16 mouse cellular contexts compared by ENCODE assay signal in genomic region chr5:122997205-122998204, GRCm38 (mm10). TPM values are rescaled to one million over a fixed set of nuclear protein-coding genes. Genes with fewer than 3 reads are reported as not detected.
DNase-seq lines count a peak whose midpoint lies in the region; ATAC-seq lines count a peak whose summit lies in the region.
"Had no signal": no experiment of that assay in that cellular context is flagged by ENCODE, and none has a peak within 500 bp of the region (broad histone marks: within the 10 kb centered on the region; RNA-seq: fewer than 3 reads in every experiment).

No protein-coding gene starts in this region.

- peak; percentile 62 for DNase-seq in layer of hippocampus, adult 11-12 months (ENCODE audit: low spot score)
- DNase-seq in layer of hippocampus, adult 9-10 months (ENCODE audit: low spot score): no peak
- DNase-seq in A20 (ENCODE audit: low read depth, low spot score): peak; percentile 39
- peak; percentile 20 to 32 for DNase-seq in B cell, adult 2 months
- DNase-seq in urinary bladder, postnatal 4 days (ENCODE audit: low spot score in 2 of 2): no peak
- no peak for DNase-seq in spleen, postnatal 36 days (ENCODE audit: low spot score in 2 of 2)
- no peak for DNase-seq in liver
- DNase-seq: adrenal gland, postnatal 36 days; gastrocnemius, postnatal 10 days; heart, postnatal 4 days; thymus, postnatal 36 days had no signal

- ATAC-seq in granulocyte monocyte progenitor cell, adult 5-6 weeks (replicated peaks; ENCODE audit: poor library complexity, severe bottlenecking): peak; percentile 49; the same call in 1 of the 2 replicates
- ATAC-seq: forebrain, embryonic 13.5 days had no signal

RNA-seq across cellular contexts. Expression of gene Kdm2b, which starts 7.9 kb away (rescaled TPM):
- 42.8 and 63.5 TPM in 2 replicates for total RNA-seq in granulocyte monocyte progenitor cell, adult 5-6 weeks (2014; fragmentation: Nextera tagmentation)
- total RNA-seq in granulocyte monocyte progenitor cell, adult 5-6 weeks (2017): 54.8 and 58.7 TPM in 2 replicates

RNA-seq across cellular contexts. Expression of gene Orai1, which starts 17.4 kb away (rescaled TPM):
- total RNA-seq in granulocyte monocyte progenitor cell, adult 5-6 weeks (2014; fragmentation: Nextera tagmentation): 40.9 and 43.8 TPM in 2 replicates
- 15.6 and 22.4 TPM in 2 replicates for total RNA-seq in granulocyte monocyte progenitor cell, adult 5-6 weeks (2017)

RNA-seq across cellular contexts. Expression of gene Morn3, which starts 49.3 kb away (rescaled TPM):
- 0.58 TPM in 1 of 2 replicates, not detected in the other for total RNA-seq in granulocyte monocyte progenitor cell, adult 5-6 weeks (2014; fragmentation: Nextera tagmentation)
- total RNA-seq in granulocyte monocyte progenitor cell, adult 5-6 weeks (2017): not detected in 2 replicates
- total RNA-seq: adrenal gland, postnatal 36 days; gastrocnemius, postnatal 10 days; heart, postnatal 4 days; layer of hippocampus, postnatal 36 days; liver, adult 2 months; megakaryocyte, adult 5-6 weeks had no signal

Comparison
In these comparisons a context has a peak if more than half of its experiments do, and no peak if none do; other contexts are left out.
1. DNase-seq: peak in layer of hippocampus, adult 11-12 months (single experiment), A20 (single experiment) and B cell, adult 2 months (2 of 2); none in layer of hippocampus, adult 9-10 months (single experiment), urinary bladder, postnatal 4 days (0 of 2), spleen, postnatal 36 days (0 of 2) and liver (single experiment).